Mouse (Mus musculus): Measurements from ENCODE around the gene Tmem191c. TPM values are rescaled to one million over a fixed set of nuclear protein-coding genes. Genes with fewer than 3 reads are reported as not detected.

Gene Tmem191c
- total and polyA plus RNA-seq, 3 experiments: 3.3 to 7.5 TPM; not detected in 1

DNA sequence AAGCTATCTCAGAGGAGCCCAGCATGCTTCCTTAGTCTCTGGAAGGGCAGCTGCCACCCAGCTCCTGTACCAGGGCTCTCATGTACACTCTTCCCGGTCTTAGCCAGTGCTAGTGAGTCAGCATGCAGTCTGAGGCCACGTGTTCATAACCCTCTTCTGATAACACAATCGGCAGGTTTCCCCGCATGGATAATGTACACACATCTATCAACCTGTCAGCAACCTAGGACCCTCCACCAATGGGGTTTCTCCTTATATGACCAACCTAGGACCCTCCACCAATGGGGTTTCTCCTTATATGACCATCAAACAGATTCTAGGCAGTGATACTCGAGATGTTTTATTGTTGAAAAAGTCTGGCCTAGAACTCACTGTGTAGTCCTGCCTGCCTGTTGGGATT is 7.9 kb upstream of the Tmem191c start (continued):
- TF ChIP-seq ZKSCAN1 (IDR thresholded peaks at IDR 0.05; ENCODE audit: low read depth, low read length) (no peak), KAT2A (conservative IDR thresholded peaks at IDR 0.05; ENCODE audit: low read depth, low read length) (peak; percentile 58; the same call in 1 of the 2 replicates), UBTF (IDR thresholded peaks at IDR 0.05; ENCODE audit: borderline replicate concordance, insufficient read depth, low read depth, low read length) (no peak), JUND (IDR thresholded peaks at IDR 0.05; ENCODE audit: low read depth, low read length) (0 out of 2 replicates have a peak, but pooled peaks have one; percentile 6), ZNF384 (IDR thresholded peaks at IDR 0.05; ENCODE audit: low read depth, low read length) (0 out of 2 replicates have a peak, but pooled peaks have one; percentile 5), MAZ (IDR thresholded peaks at IDR 0.05; ENCODE audit: low read depth, low read length) (no peak), MAFK (IDR thresholded peaks at IDR 0.05; ENCODE audit: borderline replicate concordance, low read depth, low read length) (no peak), BHLHE40 (IDR thresholded peaks at IDR 0.05; ENCODE audit: borderline replicate concordance, low read depth, low read length) (peak; percentile 65; the same call in 1 of the 2 replicates), MYB (IDR thresholded peaks at IDR 0.05; ENCODE audit: low read depth, low read length) (no peak), MAX (IDR thresholded peaks at IDR 0.05; ENCODE audit: low read length) (peak; percentile 99), USF1 (IDR thresholded peaks at IDR 0.05; ENCODE audit: low read depth, low read length) (peak; percentile 94), POLR2A (IDR thresholded peaks at IDR 0.05; ENCODE audit: control insufficient read depth in 1 of 2, insufficient read depth in 1 of 2, low read depth in 1 of 2, low read length in 2 of 2, poor library complexity in 1 of 2) (peak in 1 of 2 experiments; percentile 75; a peak in 2 of 4 replicates), ZC3H11A (IDR thresholded peaks at IDR 0.05; ENCODE audit: low read depth, low read length) (no peak), NRF1 (IDR thresholded peaks at IDR 0.05; ENCODE audit: insufficient read depth, low read depth, low read length, poor library complexity, severe bottlenecking) (no peak), ETS1 (IDR thresholded peaks at IDR 0.05; ENCODE audit: low read depth, low read length) (peak; percentile 86), RAD21 (IDR thresholded peaks at IDR 0.05; ENCODE audit: low read depth, low read length) (no peak), RCOR1 (IDR thresholded peaks at IDR 0.05; ENCODE audit: low read depth, low read length) (no peak; the same call in 1 of the 2 replicates), TCF12 (IDR thresholded peaks at IDR 0.05; ENCODE audit: low read depth, low read length) (peak; percentile 46; the same call in 1 of the 2 replicates), POLR2AphosphoS2 (IDR thresholded peaks at IDR 0.05; ENCODE audit: low read length) (peak; percentile 43; the same call in 1 of the 2 replicates), HCFC1 (IDR thresholded peaks at IDR 0.05; ENCODE audit: low read depth, low read length) (peak; percentile 75)

DNA sequence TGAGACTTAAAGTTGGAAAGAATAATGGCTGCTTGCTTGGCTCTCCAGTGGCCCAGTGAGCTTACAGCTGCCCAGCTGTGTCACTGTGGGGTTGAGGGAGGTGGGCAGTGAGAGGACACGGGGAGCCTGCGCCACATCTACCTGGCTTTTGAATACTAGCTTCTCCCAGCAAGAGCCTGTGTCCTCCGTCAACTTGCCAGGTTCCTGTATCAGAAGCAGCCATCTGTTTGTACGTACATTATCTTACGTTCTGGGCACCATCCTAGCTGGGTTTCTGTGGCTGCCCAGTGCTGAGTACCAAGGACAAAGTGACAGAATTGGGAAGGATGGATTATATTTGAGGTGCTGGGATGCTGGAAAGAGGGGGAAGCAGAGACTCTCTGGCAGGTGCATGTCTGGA is 6.0 kb upstream of the Tmem191c start:
- DNase-seq (ENCODE audit: low read depth, low spot score): peak; percentile 53
- no peak overlapping the region for H3K9ac ChIP-seq (ENCODE audit: control insufficient read depth, low read depth, low read length, poor library complexity, severe bottlenecking)
- no peak overlapping the region for H3K4me3 ChIP-seq (ENCODE audit: control insufficient read depth in 1 of 2, insufficient read depth in 1 of 2, low read depth in 2 of 2, low read length in 2 of 2)
- H3K36me3 ChIP-seq (ENCODE audit: control insufficient read depth in 1 of 2, insufficient read depth in 2 of 2, low read length in 2 of 2): peaks cover 0 to 12% of the 10 kb centered on the region in 2 experiments; a peak in 2 of 4 replicates
- no peaks in the 10 kb centered on the region for H3K9me3 ChIP-seq (replicated peaks; ENCODE audit: insufficient read depth, low read length)
- H3K27ac ChIP-seq (ENCODE audit: control insufficient read depth, low read depth, low read length): 0 out of 2 replicates have a peak overlapping the region, but pooled peaks have one; percentile 11
- no peaks in the 10 kb centered on the region for H3K27me3 ChIP-seq (ENCODE audit: control insufficient read depth in 1 of 2, insufficient read depth in 2 of 2, low read length in 2 of 2)
- H3K4me1 ChIP-seq (ENCODE audit: control insufficient read depth in 1 of 2, insufficient read depth in 2 of 2, low read length in 2 of 2): peaks cover 4 to 22% of the 10 kb centered on the region in 2 experiments
- H3K79me2 ChIP-seq (ENCODE audit: control insufficient read depth, insufficient read depth, low read length, poor library complexity): no peaks in the 10 kb centered on the region; the same call in 1 of the 2 replicates
- TF ChIP-seq TCF12 (IDR thresholded peaks at IDR 0.05; ENCODE audit: low read depth, low read length) (peak; percentile 71), RCOR1 (IDR thresholded peaks at IDR 0.05; ENCODE audit: low read depth, low read length) (no peak), MYB (IDR thresholded peaks at IDR 0.05; ENCODE audit: low read depth, low read length) (no peak), MAFK (IDR thresholded peaks at IDR 0.05; ENCODE audit: borderline replicate concordance, low read depth, low read length) (no peak), ZKSCAN1 (IDR thresholded peaks at IDR 0.05; ENCODE audit: low read depth, low read length) (no peak), SIN3A (IDR thresholded peaks at IDR 0.05; ENCODE audit: low read length) (no peak), E2F4 (IDR thresholded peaks at IDR 0.05; ENCODE audit: borderline replicate concordance, low read depth, low read length) (no peak), MAX (IDR thresholded peaks at IDR 0.05; ENCODE audit: low read length) (no peak), HCFC1 (IDR thresholded peaks at IDR 0.05; ENCODE audit: low read depth, low read length) (no peak), EP300 (IDR thresholded peaks at IDR 0.05; ENCODE audit: low read depth in 1 of 2, low read length in 2 of 2) (0 out of 4 replicates have a peak, but pooled peaks of 1 of the 2 experiments have one; percentile 10), MXI1 (IDR thresholded peaks at IDR 0.05; ENCODE audit: low read depth, low read length) (no peak), ZNF384 (IDR thresholded peaks at IDR 0.05; ENCODE audit: low read depth, low read length) (no peak), POLR2AphosphoS5 (IDR thresholded peaks at IDR 0.05; ENCODE audit: borderline replicate concordance, low read depth, low read length) (no peak), GATA1 (IDR thresholded peaks at IDR 0.05; ENCODE audit: low read depth, low read length) (peak; percentile 47; the same call in 1 of the 2 replicates), NRF1 (IDR thresholded peaks at IDR 0.05; ENCODE audit: insufficient read depth, low read depth, low read length, poor library complexity, severe bottlenecking) (no peak), CHD2 (IDR thresholded peaks at IDR 0.05; ENCODE audit: low read length) (no peak)

All from MEL (cell line).